Mouse (Mus musculus): ENCODE measurements at regions not wholly inside any gene's neighbourhood (a gene's known extent, or its start where the extent isn't known, plus 50 kb on each side); places are given as distances from the start of the nearest gene placed in this dataset.

GRCm38 (mm10) chr9:61509591-61510191 is 137.5 kb downstream of the Tle3 start:
- 14% methylated on average over 26 of the region's 26 CpGs for WGBS
- Histone ChIP-seq H3K4me2 (no peak overlapping the region), H3K27me3 (peaks cover 44% of the 10 kb centered on the region)

GRCm38 (mm10) chr9:61509091-61509490 is 136.9 kb downstream of the Tle3 start:
- 69% methylated on average over 5 of the region's 5 CpGs for WGBS
- Histone ChIP-seq H3K27ac (no peak overlapping the region), H3K36me3 (no peaks in the 10 kb centered on the region), H3K9ac (no peak overlapping the region), H3K9me3 (no peaks in the 10 kb centered on the region), H3K4me2 (no peak overlapping the region), H3K4me3 (no peak overlapping the region), H3K4me1 (peaks cover 6% of the 10 kb centered on the region; the same call in 1 of the 2 replicates), H3K27me3 (peaks cover 44% of the 10 kb centered on the region)
- ATAC-seq (ENCODE audit: borderline replicate concordance, extremely low read depth, low FRiP score, low TSS enrichment), result no peak

More at GRCm38 (mm10) chr9:61509591-61510191, 137.5 kb downstream of the Tle3 start:
- no peak overlapping the region for H3K4me3 ChIP-seq
- ATAC-seq (ENCODE audit: borderline replicate concordance, extremely low read depth, low FRiP score, low TSS enrichment), result no peak
- no peak overlapping the region for H3K27ac ChIP-seq
- peaks cover 6% of the 10 kb centered on the region; the same call in 1 of the 2 replicates for H3K4me1 ChIP-seq
- no peaks in the 10 kb centered on the region for H3K36me3 ChIP-seq
- no peaks in the 10 kb centered on the region for H3K9me3 ChIP-seq
- no peak overlapping the region for H3K9ac ChIP-seq

DNA sequence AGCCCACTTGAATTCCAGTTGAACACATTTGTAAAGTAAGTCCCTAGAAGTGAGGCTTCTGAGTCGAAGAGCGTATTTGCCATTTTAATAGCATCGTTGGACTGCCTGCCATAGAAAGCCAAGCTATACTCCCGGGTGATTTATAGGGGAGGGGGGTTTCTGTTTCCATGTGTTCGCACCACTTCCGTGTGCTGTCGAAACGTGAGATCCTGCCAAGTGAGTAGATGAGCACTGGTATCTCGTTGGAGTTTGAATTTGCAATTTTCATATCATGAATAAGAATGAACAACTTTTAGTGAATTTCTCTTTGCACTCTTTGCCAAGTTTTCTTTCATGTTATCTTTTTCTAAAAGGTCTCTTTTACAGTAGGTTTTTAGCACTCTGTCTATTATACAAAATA is 128.7 kb downstream of the Tle3 start:
- Histone ChIP-seq H3K4me2 (no peak overlapping the region), H3K4me3 (no peak overlapping the region), H3K27ac (no peak overlapping the region), H3K9me3 (no peaks in the 10 kb centered on the region), H3K9ac (no peak overlapping the region), H3K27me3 (no peaks in the 10 kb centered on the region), H3K4me1 (no peaks in the 10 kb centered on the region), H3K36me3 (no peaks in the 10 kb centered on the region)
- WGBS, result 51% methylated on average over 9 of the region's 9 CpGs
- ATAC-seq (ENCODE audit: borderline replicate concordance, extremely low read depth, low FRiP score, low TSS enrichment), result no peak

DNA sequence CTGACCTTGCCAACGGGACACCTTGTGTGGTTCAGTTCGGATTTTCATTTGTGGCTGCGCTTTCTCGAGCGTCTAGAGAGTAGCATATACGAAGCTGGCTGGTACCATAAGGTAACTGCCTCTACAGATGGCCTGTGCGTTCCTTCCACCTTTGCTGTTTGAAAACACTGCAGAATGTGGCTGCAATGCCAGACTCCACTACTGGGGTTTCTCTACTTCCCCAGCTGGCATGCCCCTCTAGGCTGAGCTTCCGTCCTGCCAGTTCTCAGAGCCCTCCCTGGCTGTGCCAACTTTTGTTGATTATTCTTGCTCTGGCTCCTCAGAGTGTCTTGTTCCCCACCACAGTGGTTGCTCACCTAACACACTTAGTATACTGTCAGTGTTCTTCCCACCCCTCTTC is 120.7 kb downstream of the Tle3 start:
- no peak overlapping the region for H3K27ac ChIP-seq
- no peaks in the 10 kb centered on the region for H3K36me3 ChIP-seq
- no peak overlapping the region for H3K9ac ChIP-seq
- WGBS, result 66% methylated on average over 8 of the region's 8 CpGs
- no peaks in the 10 kb centered on the region for H3K9me3 ChIP-seq
- no peaks in the 10 kb centered on the region for H3K4me1 ChIP-seq
- ATAC-seq (ENCODE audit: borderline replicate concordance, extremely low read depth, low FRiP score, low TSS enrichment), result no peak
- no peak overlapping the region for H3K4me2 ChIP-seq
- no peak overlapping the region for H3K4me3 ChIP-seq
- H3K27me3 ChIP-seq, result peaks cover 29% of the 10 kb centered on the region

DNA sequence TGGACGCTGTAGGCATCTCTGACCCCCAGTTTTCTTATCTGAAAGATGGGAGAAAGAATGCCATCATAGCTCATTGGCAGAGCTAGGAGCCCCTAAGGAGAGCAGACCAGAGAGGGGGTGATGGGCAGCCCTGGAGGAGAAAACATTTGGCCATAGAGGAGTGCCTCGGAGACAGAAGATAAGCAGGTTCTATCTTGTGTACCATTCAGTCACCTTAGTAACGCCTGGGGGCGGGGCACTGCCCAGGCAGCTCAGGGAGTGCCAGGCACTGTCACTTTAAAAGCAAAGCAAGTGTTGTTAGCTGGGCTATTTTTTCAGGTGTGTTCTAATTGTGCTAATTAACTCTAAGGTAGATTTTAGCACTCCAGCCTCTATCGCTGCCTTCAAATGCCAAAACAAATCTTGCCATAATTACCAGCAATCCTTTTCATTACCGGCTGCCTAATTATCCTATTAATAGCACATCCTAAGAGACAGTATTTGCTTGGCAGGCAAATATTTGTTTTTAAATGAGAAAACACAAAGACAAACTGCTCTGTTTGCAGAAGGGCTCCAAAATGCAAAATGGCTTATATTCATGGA is 119.1 kb downstream of the Tle3 start:
- peaks cover 29% of the 10 kb centered on the region for H3K27me3 ChIP-seq
- H3K4me1 ChIP-seq, result no peaks in the 10 kb centered on the region
- no peaks in the 10 kb centered on the region for H3K36me3 ChIP-seq
- no peak overlapping the region for H3K27ac ChIP-seq
- ATAC-seq (ENCODE audit: borderline replicate concordance, extremely low read depth, low FRiP score, low TSS enrichment), result no peak
- H3K9ac ChIP-seq, result no peak overlapping the region
- H3K9me3 ChIP-seq, result no peaks in the 10 kb centered on the region
- 22% methylated on average over 6 of the region's 6 CpGs for WGBS
- H3K4me3 ChIP-seq, result no peak overlapping the region
- H3K4me2 ChIP-seq, result no peak overlapping the region

DNA sequence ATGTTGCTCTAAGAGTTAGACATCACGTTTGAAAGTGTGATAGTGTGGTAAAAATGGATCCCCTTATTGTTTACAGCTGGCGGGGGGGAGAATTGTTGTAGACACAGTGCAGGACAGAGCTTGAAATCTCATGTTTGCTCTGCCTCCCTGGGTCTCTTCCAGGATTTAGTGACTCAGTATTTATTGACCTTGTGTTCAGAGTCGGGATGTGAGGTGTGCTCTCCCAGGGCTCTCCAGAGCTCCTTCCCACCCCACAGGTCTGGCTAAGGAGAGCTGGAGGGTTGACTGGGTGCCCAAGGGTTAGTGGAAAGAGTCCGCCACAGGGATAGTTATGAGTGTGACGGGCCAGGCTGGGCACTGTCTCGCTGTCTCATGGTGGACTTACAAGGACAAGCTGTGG is 117.8 kb downstream of the Tle3 start:
- WGBS, result 57% methylated on average over 6 of the region's 6 CpGs
- H3K36me3 ChIP-seq, result no peaks in the 10 kb centered on the region
- H3K27me3 ChIP-seq, result peaks cover 29% of the 10 kb centered on the region
- no peak overlapping the region for H3K9ac ChIP-seq
- H3K9me3 ChIP-seq, result no peaks in the 10 kb centered on the region
- no peak overlapping the region for H3K27ac ChIP-seq
- H3K4me2 ChIP-seq, result no peak overlapping the region
- no peaks in the 10 kb centered on the region for H3K4me1 ChIP-seq
- no peak overlapping the region for H3K4me3 ChIP-seq
- no peak for ATAC-seq (ENCODE audit: borderline replicate concordance, extremely low read depth, low FRiP score, low TSS enrichment)

DNA sequence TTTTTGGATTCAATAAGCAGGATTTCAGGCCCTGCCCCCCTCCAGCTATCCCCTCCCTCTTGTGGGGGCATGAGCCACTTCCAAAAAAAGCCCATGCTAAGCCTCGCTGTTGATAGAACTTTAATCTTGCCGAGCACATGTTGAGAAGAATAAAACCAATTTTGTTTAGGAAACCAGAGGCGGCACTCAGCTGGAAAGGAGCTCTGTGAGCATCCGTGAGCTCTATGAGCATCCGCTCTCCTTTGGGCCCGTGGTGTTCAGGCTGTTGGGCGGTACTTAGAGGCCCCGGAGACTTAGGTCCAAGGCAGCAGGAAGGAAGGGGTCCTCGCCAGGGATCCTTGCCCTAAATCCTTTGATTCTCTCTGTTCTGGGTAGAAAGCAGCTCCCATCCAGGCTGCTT is 117.0 kb downstream of the Tle3 start:
- no peak for ATAC-seq (ENCODE audit: borderline replicate concordance, extremely low read depth, low FRiP score, low TSS enrichment)
- no peaks in the 10 kb centered on the region for H3K36me3 ChIP-seq
- peaks cover 29% of the 10 kb centered on the region for H3K27me3 ChIP-seq

DNA sequence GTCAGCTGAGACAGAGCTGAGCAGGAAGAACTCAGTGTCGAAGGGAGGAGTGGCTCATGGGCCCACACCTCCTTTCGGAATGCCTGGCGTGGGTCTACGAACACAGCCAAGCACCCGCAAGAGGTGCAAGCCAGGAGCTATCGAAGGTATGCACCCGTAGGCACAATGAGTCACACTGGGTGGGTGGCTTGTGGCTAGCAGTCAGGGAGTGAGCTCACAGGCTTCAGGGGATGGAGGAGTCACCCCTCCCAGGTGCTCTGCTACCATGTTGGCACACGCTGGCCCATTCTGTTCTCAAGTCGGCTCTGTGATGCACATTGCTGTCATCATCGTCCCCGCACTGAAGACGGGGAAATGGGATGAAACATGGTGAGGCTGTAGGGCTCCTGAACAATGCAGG is 115.7 kb downstream of the Tle3 start:
- Histone ChIP-seq H3K4me3 (no peak overlapping the region), H3K36me3 (no peaks in the 10 kb centered on the region), H3K27me3 (peaks cover 26% of the 10 kb centered on the region), H3K4me2 (no peak overlapping the region), H3K27ac (no peak overlapping the region), H3K4me1 (no peaks in the 10 kb centered on the region), H3K9ac (no peak overlapping the region), H3K9me3 (no peaks in the 10 kb centered on the region)
- ATAC-seq (ENCODE audit: borderline replicate concordance, extremely low read depth, low FRiP score, low TSS enrichment), result no peak
- WGBS, result 88% methylated on average over 12 of the region's 12 CpGs

More for the DNA sequence above, 117.0 kb downstream of the Tle3 start:
- no peaks in the 10 kb centered on the region for H3K4me1 ChIP-seq
- no peak overlapping the region for H3K27ac ChIP-seq
- H3K4me2 ChIP-seq, result no peak overlapping the region
- H3K4me3 ChIP-seq, result no peak overlapping the region
- H3K9ac ChIP-seq, result no peak overlapping the region
- H3K9me3 ChIP-seq, result no peaks in the 10 kb centered on the region
- WGBS, result 42% methylated on average over 9 of the region's 9 CpGs

GRCm38 (mm10) chr9:61487146-61487545 is 115.0 kb downstream of the Tle3 start:
- H3K9me3 ChIP-seq, result no peaks in the 10 kb centered on the region
- no peak overlapping the region for H3K27ac ChIP-seq
- no peaks in the 10 kb centered on the region for H3K36me3 ChIP-seq
- peaks cover 25% of the 10 kb centered on the region for H3K27me3 ChIP-seq
- H3K4me1 ChIP-seq, result no peaks in the 10 kb centered on the region
- H3K9ac ChIP-seq, result no peak overlapping the region
- no peak overlapping the region for H3K4me2 ChIP-seq
- 50% methylated on average over 7 of the region's 7 CpGs for WGBS
- ATAC-seq (ENCODE audit: borderline replicate concordance, extremely low read depth, low FRiP score, low TSS enrichment), result no peak
- no peak overlapping the region for H3K4me3 ChIP-seq

DNA sequence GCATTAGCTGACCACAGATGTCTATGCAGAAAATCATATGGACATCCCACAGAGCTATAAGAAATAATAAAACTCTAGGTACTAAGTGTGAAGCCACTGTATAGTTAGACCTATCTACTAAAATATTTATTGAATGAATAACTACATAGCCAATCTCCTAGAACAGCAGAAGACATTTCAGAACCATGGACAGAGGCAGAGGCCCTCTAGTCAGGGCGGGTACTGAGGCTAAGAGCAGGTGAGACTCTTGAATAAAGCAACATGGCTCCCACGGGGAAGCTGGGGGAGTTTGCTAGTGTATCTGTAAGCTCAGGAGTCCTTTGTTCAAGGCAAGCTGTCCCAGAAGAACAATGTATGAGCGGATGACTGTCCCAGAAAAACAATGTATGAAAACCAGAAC is 112.2 kb downstream of the Tle3 start:
- no peak overlapping the region for H3K4me2 ChIP-seq
- no peak overlapping the region for H3K27ac ChIP-seq
- H3K4me1 ChIP-seq, result no peaks in the 10 kb centered on the region
- H3K36me3 ChIP-seq, result no peaks in the 10 kb centered on the region
- ATAC-seq (ENCODE audit: borderline replicate concordance, extremely low read depth, low FRiP score, low TSS enrichment), result no peak
- H3K4me3 ChIP-seq, result no peak overlapping the region
- H3K9me3 ChIP-seq, result no peaks in the 10 kb centered on the region
- H3K27me3 ChIP-seq, result peaks cover 12% of the 10 kb centered on the region
- 20% methylated on average over 3 of the region's 3 CpGs for WGBS
- H3K9ac ChIP-seq, result no peak overlapping the region

- 0 out of 2 replicates have a peak, but pooled peaks cover 4% of the 10 kb centered on the region for H3K27me3 ChIP-seq
- no peaks in the 10 kb centered on the region for H3K36me3 ChIP-seq
- H3K9me3 ChIP-seq, result no peaks in the 10 kb centered on the region
- WGBS, result 37% methylated on average over 6 of the region's 6 CpGs
- H3K4me1 ChIP-seq, result no peaks in the 10 kb centered on the region
- no peak overlapping the region for H3K4me3 ChIP-seq
- no peak for ATAC-seq (ENCODE audit: borderline replicate concordance, extremely low read depth, low FRiP score, low TSS enrichment)
- H3K4me2 ChIP-seq, result no peak overlapping the region
- no peak overlapping the region for H3K27ac ChIP-seq
- H3K9ac ChIP-seq, result no peak overlapping the region
Observed at GRCm38 (mm10) chr9:61479626-61480025, 107.5 kb downstream of the Tle3 start.

DNA sequence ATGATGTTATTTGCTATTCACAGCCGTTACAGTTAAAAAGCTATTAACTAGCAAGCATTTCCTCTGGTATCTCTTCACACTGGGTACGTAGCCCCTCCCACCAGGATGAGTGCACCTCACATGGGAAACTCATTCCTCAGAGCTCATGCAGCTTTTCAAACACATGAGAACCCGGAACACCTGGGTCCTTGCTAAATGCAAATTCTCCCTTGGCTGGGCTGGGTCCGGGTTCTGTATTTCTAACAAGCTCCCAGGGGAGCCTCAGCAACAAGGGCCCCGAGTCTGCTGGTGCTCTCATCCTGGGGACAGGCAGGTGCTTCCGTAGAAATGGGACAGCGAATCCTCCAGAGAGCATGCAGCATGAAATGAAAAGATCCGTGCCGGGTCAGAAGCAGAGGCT is 106.7 kb downstream of the Tle3 start:
- WGBS, result 37% methylated on average over 9 of the region's 9 CpGs
- no peak overlapping the region for H3K4me2 ChIP-seq
- H3K27ac ChIP-seq, result no peak overlapping the region
- no peak overlapping the region for H3K4me3 ChIP-seq
- H3K36me3 ChIP-seq, result no peaks in the 10 kb centered on the region
- H3K4me1 ChIP-seq, result no peaks in the 10 kb centered on the region
- ATAC-seq (ENCODE audit: borderline replicate concordance, extremely low read depth, low FRiP score, low TSS enrichment), result no peak
- no peak overlapping the region for H3K9ac ChIP-seq
- no peaks in the 10 kb centered on the region for H3K9me3 ChIP-seq
- 0 out of 2 replicates have a peak, but pooled peaks cover 4% of the 10 kb centered on the region for H3K27me3 ChIP-seq
